Mouse (Mus musculus): ENCODE measurements around the gene Gna12.

The Gna12 gene

GRCm38 (mm10) chr5:140830314-140831063, at the start of gene Gna12:
TSS of gene Gna12 (minus strand) at chr5:140830431.
- peak; percentile 98 for DNase-seq

- peak; percentile 43 for DNase-seq
Measured at GRCm38 (mm10) chr5:140878644-140879043, 48.4 kb upstream of the Gna12 start.

- DNase-seq: no peak
Measured at GRCm38 (mm10) chr5:140873736-140874307, 43.6 kb upstream of the Gna12 start.

GRCm38 (mm10) chr5:140873039-140873551, 42.9 kb upstream of the Gna12 start:
- DNase-seq: peak; percentile 28

- peak; percentile 79 for DNase-seq
Measured at GRCm38 (mm10) chr5:140872532-140873038, 42.4 kb upstream of the Gna12 start.

- DNase-seq: peak; percentile 66
Measured at GRCm38 (mm10) chr5:140871241-140871640, 41.0 kb upstream of the Gna12 start.

- DNase-seq: peak; percentile 73
Measured at GRCm38 (mm10) chr5:140869034-140869433, 38.8 kb upstream of the Gna12 start.

- DNase-seq: no peak
Measured at GRCm38 (mm10) chr5:140859730-140860129, 29.5 kb upstream of the Gna12 start.

- peak; percentile 49 for DNase-seq
Measured at GRCm38 (mm10) chr5:140858335-140858734, 28.1 kb upstream of the Gna12 start.

- DNase-seq: no peak
Measured at GRCm38 (mm10) chr5:140857432-140858154, 27.4 kb upstream of the Gna12 start.

- no peak for DNase-seq
Measured at GRCm38 (mm10) chr5:140855909-140856530, 25.8 kb upstream of the Gna12 start.

- no peak for DNase-seq
Measured at GRCm38 (mm10) chr5:140854700-140855099, 24.5 kb upstream of the Gna12 start.

GRCm38 (mm10) chr5:140853723-140854122, 23.5 kb upstream of the Gna12 start:
- DNase-seq: no peak

- no peak for DNase-seq
Measured at GRCm38 (mm10) chr5:140852435-140852996, 22.3 kb upstream of the Gna12 start.

GRCm38 (mm10) chr5:140847300-140847729, 17.1 kb upstream of the Gna12 start:
- peak; percentile 45 for DNase-seq

- DNase-seq: no peak
Measured at GRCm38 (mm10) chr5:140841942-140842341, 11.7 kb upstream of the Gna12 start.

- DNase-seq: no peak
Measured at GRCm38 (mm10) chr5:140831064-140831431, 817 bp upstream of the Gna12 start.

GRCm38 (mm10) chr5:140829911-140830294, 328 bp downstream of the Gna12 start:
- peak; percentile 39 for DNase-seq

- DNase-seq: no peak
Measured at GRCm38 (mm10) chr5:140829081-140829910, 935 bp downstream of the Gna12 start.

GRCm38 (mm10) chr5:140828363-140828762, 1.9 kb downstream of the Gna12 start:
- no peak for DNase-seq

- DNase-seq: no peak
Measured at GRCm38 (mm10) chr5:140827896-140828295, 2.3 kb downstream of the Gna12 start.

GRCm38 (mm10) chr5:140827413-140827812, 2.8 kb downstream of the Gna12 start:
- DNase-seq: no peak

Measured in thymus, postnatal 25 days (tissue).